Mouse (Mus musculus): ENCODE data around the gene Lfng. TPM values are rescaled to one million over a fixed set of nuclear protein-coding genes. Genes with fewer than 3 reads are reported as not detected.

Lfng gene
- total and polyA plus RNA-seq, 3 experiments: not detected

GRCm38 (mm10) chr5:140575381-140575866 lies 31.7 kb upstream of the Lfng start:
- H3K79me2 ChIP-seq (replicated peaks; ENCODE audit: control insufficient read depth, extremely low read depth, insufficient read depth, poor library complexity, severe bottlenecking): no peaks in the 10 kb centered on the region
- DNase-seq (ENCODE audit: extremely low read depth): no peak
- dilution Hi-C loops (cut with MboI; ENCODE audit: extremely low pct_ligation_motif_present, extremely low pct_unique_long_range_greater_than_20kb, low sequenced_read_pairs) (no loop called here), in situ Hi-C loops (cut with MboI; ENCODE audit: low pct_ligation_motif_present, low pct_unique_long_range_greater_than_20kb, low sequenced_read_pairs) (no loop called here)
- H3K4me2 ChIP-seq (ENCODE audit: insufficient read depth, low read depth, poor library complexity, severe bottlenecking): no peak overlapping the region
- H3K9me3 ChIP-seq (replicated peaks; ENCODE audit: low read length): peaks cover 2% of the 10 kb centered on the region
- no peak overlapping the region for H3K4me3 ChIP-seq (replicated peaks in 1 of 3; ENCODE audit: low read depth in 2 of 3, low read length in 2 of 3, poor library complexity in 1 of 3)
- H3K36me3 ChIP-seq (replicated peaks in 1 of 2; ENCODE audit: control insufficient read depth in 1 of 2, insufficient read depth in 1 of 2, low read length in 1 of 2): no peaks in the 10 kb centered on the region
- peaks cover 0 to 4% of the 10 kb centered on the region in 2 experiments; a peak in 3 of 4 replicates for H3K4me1 ChIP-seq (ENCODE audit: control insufficient read depth in 1 of 2, insufficient read depth in 2 of 2)
- no peak overlapping the region for H3K9ac ChIP-seq (ENCODE audit: insufficient read depth, low read depth)
- TF ChIP-seq MAX (IDR thresholded peaks at IDR 0.05; ENCODE audit: low read length): no peak
- TF ChIP-seq ZNF384 (IDR thresholded peaks at IDR 0.05; ENCODE audit: low read depth, low read length): no peak
- TF ChIP-seq UBTF (IDR thresholded peaks at IDR 0.05; ENCODE audit: low read depth, low read length): no peak
- TF ChIP-seq ETS1 (conservative IDR thresholded peaks at IDR 0.05; ENCODE audit: low read depth, low read length): no peak
- no peak for TF ChIP-seq ZC3H11A (IDR thresholded peaks at IDR 0.05; ENCODE audit: low read depth, low read length)
- no peak for TF ChIP-seq POLR2AphosphoS2 (IDR thresholded peaks at IDR 0.05; ENCODE audit: low read depth, low read length)
- no peak for TF ChIP-seq E2F4 (IDR thresholded peaks at IDR 0.05; ENCODE audit: insufficient replicate concordance, low read depth, low read length)
- no peak for TF ChIP-seq USF1 (IDR thresholded peaks at IDR 0.05; ENCODE audit: low read depth, low read length)
- no peak for TF ChIP-seq GABPA (IDR thresholded peaks at IDR 0.05; ENCODE audit: insufficient replicate concordance, low read depth, low read length)
- no peak for TF ChIP-seq CHD1 (IDR thresholded peaks at IDR 0.05; ENCODE audit: low read depth, low read length)
- TF ChIP-seq RCOR1 (conservative IDR thresholded peaks at IDR 0.05; ENCODE audit: low read depth, low read length): no peak
- no peak for TF ChIP-seq JUN (IDR thresholded peaks at IDR 0.05; ENCODE audit: insufficient read depth, low read depth, low read length)
- TF ChIP-seq CHD2 (IDR thresholded peaks at IDR 0.05; ENCODE audit: low read length): no peak
- TF ChIP-seq MYC (IDR thresholded peaks at IDR 0.05; ENCODE audit: low read depth, low read length): no peak
- no peak for TF ChIP-seq MEF2A (IDR thresholded peaks at IDR 0.05; ENCODE audit: borderline replicate concordance, low read depth, low read length)
- no peak for TF ChIP-seq ZMIZ1 (IDR thresholded peaks at IDR 0.05; ENCODE audit: low read depth, low read length)
- H3K27ac ChIP-seq (ENCODE audit: insufficient read depth, low read depth): no peak overlapping the region
- H3K27me3 ChIP-seq (replicated peaks): peaks cover 32% of the 10 kb centered on the region

DNA sequence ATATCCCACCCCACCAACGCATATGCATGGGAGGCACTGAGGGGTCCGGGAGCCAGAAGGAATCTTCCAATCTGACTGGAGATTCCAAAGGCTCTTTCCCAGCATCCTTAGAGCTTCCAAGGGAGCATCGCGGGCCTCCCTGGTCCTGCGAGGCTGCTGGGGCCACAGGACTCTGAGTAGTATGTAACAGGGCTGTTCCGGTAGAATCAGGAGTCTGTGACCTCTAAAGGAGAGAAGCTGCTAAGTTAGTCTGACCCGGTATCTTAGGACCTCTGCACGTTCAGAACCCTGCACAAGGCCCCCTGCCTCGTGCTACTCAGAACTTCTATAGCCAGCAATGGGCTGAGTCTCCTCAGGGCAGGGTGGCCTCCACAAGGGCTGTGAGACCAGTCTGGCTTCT lies 27.9 kb upstream of the Lfng start:
- TF ChIP-seq CHD1 (IDR thresholded peaks at IDR 0.05; ENCODE audit: low read depth, low read length): no peak
- no peak for TF ChIP-seq ZKSCAN1 (IDR thresholded peaks at IDR 0.05; ENCODE audit: borderline replicate concordance, low read depth, low read length)
- no peak for TF ChIP-seq IRF4 (IDR thresholded peaks at IDR 0.05; ENCODE audit: low read depth, low read length)
- no peak for TF ChIP-seq E2F4 (IDR thresholded peaks at IDR 0.05; ENCODE audit: insufficient replicate concordance, low read depth, low read length)
- TF ChIP-seq CTCF (conservative IDR thresholded peaks at IDR 0.05 in 1 of 2, IDR thresholded peaks at IDR 0.05 in 1 of 2; ENCODE audit: low read depth in 2 of 2, low read length in 2 of 2): no peak
- TF ChIP-seq MYC (IDR thresholded peaks at IDR 0.05; ENCODE audit: low read depth, low read length): no peak
- no peak for TF ChIP-seq TBP (conservative IDR thresholded peaks at IDR 0.05; ENCODE audit: low read depth, low read length)
- no peak for TF ChIP-seq ZNF384 (IDR thresholded peaks at IDR 0.05; ENCODE audit: low read depth, low read length)
- no peak for TF ChIP-seq MAZ (IDR thresholded peaks at IDR 0.05; ENCODE audit: low read depth, low read length)
- TF ChIP-seq NRF1 (IDR thresholded peaks at IDR 0.05; ENCODE audit: low read depth, low read length): no peak
- no peak for TF ChIP-seq CHD2 (IDR thresholded peaks at IDR 0.05; ENCODE audit: low read length)
- no peak for TF ChIP-seq JUND (conservative IDR thresholded peaks at IDR 0.05; ENCODE audit: low read depth, low read length)
- TF ChIP-seq USF2 (conservative IDR thresholded peaks at IDR 0.05; ENCODE audit: low read depth, low read length): no peak
- no peak for TF ChIP-seq POLR2AphosphoS2 (IDR thresholded peaks at IDR 0.05; ENCODE audit: low read depth, low read length)
- TF ChIP-seq MXI1 (IDR thresholded peaks at IDR 0.05; ENCODE audit: low read depth, low read length): no peak
- TF ChIP-seq ZMIZ1 (IDR thresholded peaks at IDR 0.05; ENCODE audit: low read depth, low read length): no peak
- TF ChIP-seq ELF1 (IDR thresholded peaks at IDR 0.05; ENCODE audit: low read depth, low read length): no peak
- TF ChIP-seq RAD21 (IDR thresholded peaks at IDR 0.05; ENCODE audit: low read depth, low read length): no peak
- no peak overlapping the region for H3K4me2 ChIP-seq (ENCODE audit: insufficient read depth, low read depth, poor library complexity, severe bottlenecking)
- in situ Hi-C loops (cut with MboI; ENCODE audit: low pct_ligation_motif_present, low pct_unique_long_range_greater_than_20kb, low sequenced_read_pairs): no loop called here

More for the DNA sequence above, 27.9 kb upstream of the Lfng start:
- DNase-seq (ENCODE audit: extremely low read depth): no peak
- Histone ChIP-seq H3K27ac (ENCODE audit: insufficient read depth, low read depth) (no peak overlapping the region), H3K79me2 (replicated peaks; ENCODE audit: control insufficient read depth, extremely low read depth, insufficient read depth, poor library complexity, severe bottlenecking) (no peaks in the 10 kb centered on the region), H3K9me3 (replicated peaks; ENCODE audit: low read length) (peaks cover 2% of the 10 kb centered on the region), H3K9ac (ENCODE audit: insufficient read depth, low read depth) (no peak overlapping the region), H3K27me3 (replicated peaks) (peaks cover 44% of the 10 kb centered on the region), H3K36me3 (replicated peaks in 1 of 2; ENCODE audit: control insufficient read depth in 1 of 2, insufficient read depth in 1 of 2, low read length in 1 of 2) (no peaks in the 10 kb centered on the region), H3K4me1 (ENCODE audit: control insufficient read depth in 1 of 2, insufficient read depth in 2 of 2) (peaks cover 0 to 19% of the 10 kb centered on the region in 2 experiments; a peak in 2 of 4 replicates), H3K4me3 (replicated peaks in 1 of 3; ENCODE audit: low read depth in 2 of 3, low read length in 2 of 3, poor library complexity in 1 of 3) (no peak overlapping the region)
- dilution Hi-C loops (cut with MboI; ENCODE audit: extremely low pct_ligation_motif_present, extremely low pct_unique_long_range_greater_than_20kb, low sequenced_read_pairs): no loop called here

Measured in CH12.LX (cell line).